Mouse (Mus musculus) erythroblast, embryonic 14.5 days (primary cell): ENCODE results near the gene Umps.

ENCODE experiments used
- GATA1 ChIP-seq: IDR thresholded peaks from 2 replicates; pipeline ENCODE4 v1.6.1; 2012; ENCODE audit warnings: low read length, inconsistent platforms, mixed read lengths
- TAL1 ChIP-seq: IDR thresholded peaks from 3 replicates; pipeline ENCODE4 v1.6.1; 2012; ENCODE audit warnings: low read length, inconsistent platforms, mixed read lengths

- TF ChIP-seq GATA1 (no peak), TAL1 (no peak)
These were observed 37.9 kb downstream of the Umps start for GRCm38 (mm10) chr16:33928788-33929462.
